Mouse (Mus musculus) kidney, embryonic 14.5 days (tissue): ENCODE data around the gene 1110008P14Rik. TPM values are rescaled to one million over a fixed set of nuclear protein-coding genes. Genes with fewer than 3 reads are reported as not detected.

Experiments
- ATAC-seq: fragments of 200-750 bp; cut with Nextera tagmentation; 2 replicates; pipeline ENCODE4 v1.8.0; 2017; ENCODE audit warnings: moderate number of reproducible peaks, mild to moderate bottlenecking, moderate TSS enrichment, moderate library complexity; ENCODE audit not compliant: low FRiP score, low TSS enrichment
- H3K27ac ChIP-seq: fragments of 300-500 bp; sonication (generic); 2 replicates; pipeline ENCODE4 v1.5.1; 2014; ENCODE audit warnings: low read depth, mild to moderate bottlenecking, low read length, moderate library complexity, mixed read lengths
- H3K27me3 ChIP-seq: fragments of 300-500 bp; sonication (generic); 2 replicates; pipeline ENCODE4 v1.6.1; 2014; ENCODE audit warnings: mild to moderate bottlenecking, low read length; ENCODE audit not compliant: control insufficient read depth, insufficient read depth
- H3K36me3 ChIP-seq: fragments of 300-500 bp; sonication (generic); 2 replicates; pipeline ENCODE4 v1.6.1; 2014; ENCODE audit warnings: low read length, mixed read lengths; ENCODE audit not compliant: control insufficient read depth, insufficient read depth
- H3K4me1 ChIP-seq: fragments of 300-500 bp; sonication (generic); 2 replicates; pipeline ENCODE4 v1.6.1; 2014; ENCODE audit warnings: low read length, mixed read lengths; ENCODE audit not compliant: control insufficient read depth, insufficient read depth
- H3K4me2 ChIP-seq: fragments of 300-500 bp; sonication (generic); replicated peaks from 2 replicates; pipeline ENCODE4 v1.6.1; 2014; ENCODE audit warnings: low read depth, mild to moderate bottlenecking, low read length
- H3K4me3 ChIP-seq: fragments of 300-500 bp; sonication (generic); 2 replicates; pipeline ENCODE4 v1.5.1; 2014; ENCODE audit warnings: mild to moderate bottlenecking, low read length
- H3K9ac ChIP-seq: fragments of 300-500 bp; sonication (generic); 2 replicates; pipeline ENCODE4 v1.6.1; 2014; ENCODE audit warnings: low read depth, mild to moderate bottlenecking, low read length, moderate library complexity
- H3K9me3 ChIP-seq: fragments of 300-500 bp; sonication (generic); 2 replicates; pipeline ENCODE4 v1.6.1; 2016; ENCODE audit warnings: low read length; ENCODE audit not compliant: control insufficient read depth
- WGBS: fragments of 180-500 bp; shearing (Covaris S2); extraction: QIAGEN DNeasy Blood & Tissue Kit; methylation state at CpG from one replicate; pipeline ENCODE4 v1.1.7; 2014; 5-methylcytosine and 5-hydroxymethylcytosine counted together
- polyA plus RNA-seq: library from polyadenylated mRNA; unstranded; fragments of >200 nt; fragmentation: Nextera tagmentation; extraction: Ambion mirVana; gene quantifications from 2 replicates; pipeline ENCODE4 v1.2.1, GENCODE M21; 2014

Gene 1110008P14Rik
- polyA plus RNA-seq, 1 experiment from 2014 or later, result 50.1 TPM

GRCm38 (mm10) chr2:32423481-32424331 is 42.0 kb upstream of the 1110008P14Rik start:
- WGBS, result 2% methylated on average over 14 of the region's 14 CpGs
- peak; percentile 91 for ATAC-seq
- Histone ChIP-seq H3K4me1 (peaks cover 48% of the 10 kb centered on the region), H3K27ac (peak overlapping the region; percentile 85), H3K9ac (peak overlapping the region; percentile 48), H3K36me3 (peaks cover 25% of the 10 kb centered on the region), H3K27me3 (no peaks in the 10 kb centered on the region), H3K4me3 (peak overlapping the region; percentile 40), H3K4me2 (peak overlapping the region; percentile 75), H3K9me3 (no peaks in the 10 kb centered on the region)

- Histone ChIP-seq H3K4me2 (no peak overlapping the region), H3K4me1 (peaks cover 37% of the 10 kb centered on the region), H3K9me3 (no peaks in the 10 kb centered on the region), H3K4me3 (no peak overlapping the region), H3K27me3 (no peaks in the 10 kb centered on the region), H3K27ac (no peak overlapping the region), H3K9ac (no peak overlapping the region), H3K36me3 (peaks cover 43% of the 10 kb centered on the region)
- ATAC-seq, result no peak
- WGBS, result 97% methylated on average over 6 of the region's 6 CpGs
These were observed 40.1 kb upstream of the 1110008P14Rik start for GRCm38 (mm10) chr2:32421851-32422251.

- ATAC-seq, result no peak
- H3K9ac ChIP-seq, result no peak overlapping the region
- peaks cover 55% of the 10 kb centered on the region for H3K36me3 ChIP-seq
- WGBS, result 91% methylated on average over 6 of the region's 6 CpGs
- H3K4me3 ChIP-seq, result no peak overlapping the region
- no peaks in the 10 kb centered on the region for H3K9me3 ChIP-seq
- no peak overlapping the region for H3K4me2 ChIP-seq
- H3K4me1 ChIP-seq, result peaks cover 36% of the 10 kb centered on the region
- H3K27me3 ChIP-seq, result no peaks in the 10 kb centered on the region
- H3K27ac ChIP-seq, result no peak overlapping the region
These were observed 38.9 kb upstream of the 1110008P14Rik start for GRCm38 (mm10) chr2:32420647-32421046.

GRCm38 (mm10) chr2:32420066-32420608 is 38.4 kb upstream of the 1110008P14Rik start:
- H3K27ac ChIP-seq, result no peak overlapping the region
- H3K4me1 ChIP-seq, result peaks cover 32% of the 10 kb centered on the region
- no peak overlapping the region for H3K4me2 ChIP-seq
- H3K27me3 ChIP-seq, result no peaks in the 10 kb centered on the region
- H3K36me3 ChIP-seq, result peaks cover 60% of the 10 kb centered on the region
- no peak overlapping the region for H3K4me3 ChIP-seq
- no peak for ATAC-seq
- WGBS, result 87% methylated on average over 12 of the region's 12 CpGs
- H3K9ac ChIP-seq, result no peak overlapping the region
- no peaks in the 10 kb centered on the region for H3K9me3 ChIP-seq

- Histone ChIP-seq H3K27ac (0 out of 2 replicates have a peak overlapping the region, but pooled peaks have one; percentile 30), H3K9ac (no peak overlapping the region), H3K9me3 (no peaks in the 10 kb centered on the region), H3K4me2 (no peak overlapping the region), H3K4me3 (no peak overlapping the region), H3K27me3 (no peaks in the 10 kb centered on the region), H3K36me3 (peaks cover 67% of the 10 kb centered on the region), H3K4me1 (peaks cover 25% of the 10 kb centered on the region)
- WGBS, result 71% methylated on average over 3 of the region's 3 CpGs
- no peak for ATAC-seq
These were observed 37.6 kb upstream of the 1110008P14Rik start for GRCm38 (mm10) chr2:32419359-32419758.

- no peak overlapping the region for H3K4me2 ChIP-seq
- WGBS, result 55% methylated on average over 12 of the region's 12 CpGs
- peaks cover 71% of the 10 kb centered on the region for H3K36me3 ChIP-seq
- H3K4me1 ChIP-seq, result peaks cover 20% of the 10 kb centered on the region
- no peak for ATAC-seq
- no peak overlapping the region for H3K9ac ChIP-seq
- H3K27me3 ChIP-seq, result no peaks in the 10 kb centered on the region
- no peaks in the 10 kb centered on the region for H3K9me3 ChIP-seq
- no peak overlapping the region for H3K4me3 ChIP-seq
- H3K27ac ChIP-seq, result no peak overlapping the region
These were observed 36.9 kb upstream of the 1110008P14Rik start for GRCm38 (mm10) chr2:32418430-32419151.

GRCm38 (mm10) chr2:32417486-32417885 is 35.7 kb upstream of the 1110008P14Rik start:
- Histone ChIP-seq H3K27me3 (no peaks in the 10 kb centered on the region), H3K4me1 (peaks cover 9% of the 10 kb centered on the region), H3K27ac (no peak overlapping the region), H3K9me3 (no peaks in the 10 kb centered on the region), H3K4me3 (no peak overlapping the region), H3K4me2 (no peak overlapping the region), H3K9ac (no peak overlapping the region), H3K36me3 (peaks cover 71% of the 10 kb centered on the region)
- no peak for ATAC-seq
- 62% methylated on average over 8 of the region's 8 CpGs for WGBS

- peaks cover 8% of the 10 kb centered on the region for H3K4me1 ChIP-seq
- H3K4me2 ChIP-seq, result no peak overlapping the region
- H3K4me3 ChIP-seq, result no peak overlapping the region
- H3K36me3 ChIP-seq, result peaks cover 71% of the 10 kb centered on the region
- 52% methylated on average over 2 of the region's 2 CpGs for WGBS
- no peak for ATAC-seq
- H3K27me3 ChIP-seq, result no peaks in the 10 kb centered on the region
- no peak overlapping the region for H3K27ac ChIP-seq
- H3K9ac ChIP-seq, result no peak overlapping the region; the same call in 1 of the 2 replicates
- no peaks in the 10 kb centered on the region for H3K9me3 ChIP-seq
These were observed 34.8 kb upstream of the 1110008P14Rik start for GRCm38 (mm10) chr2:32416556-32416955.
